Mouse (Mus musculus) heart, adult 11 months (tissue): Measurements from ENCODE around the gene Cfap221.

Experiments used
- DNase-seq: peaks from one replicate; pipeline ENCODE4 v3.0.0; 2022

Gene Cfap221

GRCm38 (mm10) chr1:120006844-120007790 lies 10.1 kb upstream of the Cfap221 start, which contains the start of gene Sctr:
Gene Sctr (plus strand): TSS chr1:120006894.
- DNase-seq: no peak

- no peak for DNase-seq
These were observed 610 bp upstream of the Cfap221 start for GRCm38 (mm10) chr1:119997644-119998043.

- no peak for DNase-seq
These were observed 10.5 kb downstream of the Cfap221 start for GRCm38 (mm10) chr1:119986555-119986954.

GRCm38 (mm10) chr1:119975141-119975540 lies 21.9 kb downstream of the Cfap221 start:
- no peak for DNase-seq

GRCm38 (mm10) chr1:119973117-119973516 lies 23.9 kb downstream of the Cfap221 start:
- no peak for DNase-seq

GRCm38 (mm10) chr1:119965804-119966514 lies 31.1 kb downstream of the Cfap221 start:
- peak; percentile 83 for DNase-seq

- DNase-seq: peak; percentile 49
These were observed 37.1 kb downstream of the Cfap221 start for GRCm38 (mm10) chr1:119959920-119960319.

- peak; percentile 40 for DNase-seq
These were observed 37.6 kb downstream of the Cfap221 start for GRCm38 (mm10) chr1:119959464-119959863.

GRCm38 (mm10) chr1:119957716-119958222 lies 39.3 kb downstream of the Cfap221 start:
- DNase-seq: peak; percentile 76

- DNase-seq: peak; percentile 39
These were observed 42.4 kb downstream of the Cfap221 start for GRCm38 (mm10) chr1:119954680-119955079.

GRCm38 (mm10) chr1:119953456-119953855 lies 43.6 kb downstream of the Cfap221 start:
- DNase-seq: peak; percentile 46

- DNase-seq: peak; percentile 85
These were observed 46.9 kb downstream of the Cfap221 start for GRCm38 (mm10) chr1:119950086-119950485.

GRCm38 (mm10) chr1:119936861-119937260 lies 60.2 kb downstream of the Cfap221 start:
- peak; percentile 57 for DNase-seq

- DNase-seq: peak; percentile 82
These were observed 65.4 kb downstream of the Cfap221 start for GRCm38 (mm10) chr1:119931421-119932150.

GRCm38 (mm10) chr1:119929715-119930114 lies 67.3 kb downstream of the Cfap221 start:
- DNase-seq: peak; percentile 60

GRCm38 (mm10) chr1:119919299-119919698 lies 77.7 kb downstream of the Cfap221 start:
- DNase-seq: peak; percentile 82

GRCm38 (mm10) chr1:119916823-119917371 lies 80.1 kb downstream of the Cfap221 start:
- DNase-seq: no peak

GRCm38 (mm10) chr1:119912953-119913814 lies 83.8 kb downstream of the Cfap221 start, which contains the start of gene Tmem177:
Gene Tmem177 (minus strand): TSS chr1:119913208.
- DNase-seq: peak; percentile 99

GRCm38 (mm10) chr1:119907206-119907748 lies 89.8 kb downstream of the Cfap221 start:
- DNase-seq: no peak

GRCm38 (mm10) chr1:119903231-119903620 lies 93.8 kb downstream of the Cfap221 start:
- no peak for DNase-seq
